Mouse (Mus musculus): ENCODE results near the gene Siglecg.
"Not testable (repeated sequence)": the region's sequence is repeated elsewhere in the genome, so short reads cannot be mapped to it uniquely, and the experiment has no call there.

The Siglecg gene

GRCm38 (mm10) chr7:43408131-43408553 is at the start of gene Siglecg:
TSS of gene Siglecg (plus strand) at chr7:43408204.
- DNase-seq = no peak

DNA sequence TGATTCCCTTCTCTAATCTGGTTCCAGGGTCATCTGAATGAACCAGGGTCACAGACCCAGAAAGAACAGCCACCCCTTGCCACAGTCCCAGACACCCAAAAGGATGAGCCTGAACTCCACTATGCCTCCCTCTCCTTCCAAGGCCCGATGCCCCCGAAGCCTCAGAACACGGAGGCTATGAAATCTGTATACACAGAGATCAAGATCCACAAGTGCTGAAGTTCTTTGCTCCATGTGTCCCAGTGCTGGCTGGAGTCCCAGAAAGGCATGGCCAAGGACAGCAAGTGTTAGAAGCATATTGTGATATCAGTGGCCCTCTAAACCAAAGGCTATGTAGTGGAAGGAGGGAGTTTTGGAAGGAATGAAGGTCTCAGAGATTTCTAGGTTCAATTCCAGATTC is 49.4 kb upstream of the Siglecg start:
- DNase-seq = no peak

GRCm38 (mm10) chr7:43361442-43361841 is 46.6 kb upstream of the Siglecg start:
- no peak for DNase-seq

DNA sequence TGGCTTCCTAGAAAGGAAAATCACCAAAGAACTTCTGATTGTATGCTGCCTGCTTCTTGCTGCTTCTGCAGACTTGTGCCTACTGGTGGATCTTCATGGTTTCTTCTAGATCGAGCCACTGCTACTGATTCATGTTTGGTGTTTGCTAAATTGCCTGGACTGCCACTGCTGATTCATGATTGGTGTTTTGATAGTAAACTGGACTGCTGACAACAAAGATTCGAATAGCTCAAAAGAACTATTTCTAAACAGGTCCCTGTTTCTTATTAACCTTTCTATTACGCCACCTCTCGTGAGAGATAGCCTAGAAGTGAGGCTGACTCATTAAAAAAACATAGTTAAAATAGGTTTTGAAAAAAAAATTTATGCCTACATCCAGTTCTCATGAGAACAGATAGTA is 46.0 kb upstream of the Siglecg start:
- no peak for DNase-seq

GRCm38 (mm10) chr7:43378226-43378625 is 29.8 kb upstream of the Siglecg start:
- DNase-seq = no peak

DNA sequence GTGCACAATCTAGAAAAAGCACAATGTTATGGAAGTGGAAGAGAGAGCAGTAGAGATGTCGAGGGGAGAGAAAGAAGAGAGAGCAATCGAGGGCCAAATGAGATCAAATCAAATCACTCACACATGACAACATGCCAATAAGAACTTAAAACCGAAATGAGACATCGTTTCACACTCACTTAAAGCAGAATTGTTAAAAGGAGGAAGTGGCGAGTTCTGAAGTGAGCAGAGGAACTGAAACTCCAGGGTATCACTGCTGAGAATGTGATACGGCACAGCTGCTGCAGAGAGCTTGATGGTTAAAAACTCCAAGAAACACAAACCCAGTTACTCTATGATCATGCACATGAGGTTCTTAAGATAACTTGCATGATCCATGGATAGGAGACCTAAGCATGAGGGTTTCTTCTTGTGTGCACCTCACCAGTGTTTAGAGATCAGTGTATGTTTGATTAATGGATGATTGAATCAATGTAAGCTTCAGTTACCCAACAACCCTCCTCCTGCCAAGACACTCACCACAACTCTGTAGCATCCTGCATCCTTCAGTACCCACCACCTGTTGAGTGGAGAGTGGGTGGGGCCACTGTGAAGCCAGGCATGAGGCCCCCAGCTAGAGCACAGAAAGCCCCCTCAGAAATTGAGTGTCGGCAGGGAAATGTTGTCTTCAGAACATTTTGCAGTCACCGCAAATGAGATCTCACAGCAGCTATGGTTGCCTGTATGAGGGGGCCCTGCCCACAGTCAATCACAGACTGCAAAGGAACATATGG is 15.5 kb upstream of the Siglecg start:
- DNase-seq = no peak

- DNase-seq = no peak
Measured at GRCm38 (mm10) chr7:43399501-43399900, 8.5 kb upstream of the Siglecg start.

DNA sequence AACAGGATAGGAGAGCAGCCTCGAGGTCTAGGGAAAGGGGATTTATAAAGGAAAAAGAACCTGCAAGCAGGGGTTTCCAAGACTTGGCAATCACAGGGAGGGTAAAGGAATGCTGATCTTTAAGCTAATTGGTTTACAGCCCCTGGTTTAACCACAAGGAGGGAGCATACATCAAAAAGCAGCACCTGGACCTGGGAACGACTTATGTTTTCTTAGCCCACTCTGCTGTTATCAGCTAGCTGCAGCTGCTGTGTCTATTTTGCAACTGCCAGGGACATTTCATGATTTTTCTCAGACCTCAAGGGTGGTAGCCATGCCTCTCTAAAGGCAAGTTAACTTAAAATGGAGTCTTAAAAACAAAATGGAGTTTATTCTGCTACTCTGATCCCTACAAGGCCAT is 5.3 kb upstream of the Siglecg start:
- no peak for DNase-seq

DNA sequence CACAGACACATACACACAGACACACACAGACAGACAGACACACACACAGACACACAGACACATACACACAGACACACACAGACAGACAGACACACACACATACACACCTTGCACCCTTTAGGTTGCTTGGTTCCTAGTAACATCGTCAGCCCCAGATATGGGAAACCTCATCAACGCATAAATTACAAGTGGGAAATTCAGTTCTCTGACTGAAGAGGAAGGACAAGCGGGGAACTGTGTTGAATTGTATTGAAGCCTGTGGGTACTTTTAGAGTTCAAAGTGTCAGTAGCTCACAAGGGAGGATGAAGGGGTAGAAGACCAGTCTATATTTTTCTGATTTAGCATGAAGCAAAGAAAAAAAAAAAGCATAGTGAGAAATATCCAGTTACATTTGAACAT is 431 bp upstream of the Siglecg start:
- no peak for DNase-seq

- no peak for DNase-seq
Measured at GRCm38 (mm10) chr7:43409084-43409483, 1.1 kb downstream of the Siglecg start.

DNA sequence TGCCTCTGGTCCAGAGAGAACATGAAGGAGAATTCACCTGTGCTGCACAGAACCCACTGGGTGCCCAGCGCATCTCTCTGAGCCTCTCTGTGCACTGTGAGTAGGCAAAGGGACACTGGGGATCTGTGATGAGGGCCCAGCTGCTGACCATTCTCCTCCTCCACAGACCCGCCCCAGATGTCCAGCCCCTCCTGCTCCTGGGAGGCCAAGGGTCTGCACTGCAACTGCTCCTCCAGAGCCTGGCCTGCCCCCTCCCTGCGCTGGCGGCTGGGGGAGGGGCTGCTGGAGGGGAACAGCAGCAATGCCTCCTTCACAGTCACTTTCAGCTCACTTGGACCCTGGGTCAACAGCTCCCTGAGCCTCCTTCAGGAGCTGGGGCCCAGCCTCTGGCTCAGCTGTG is 3.7 kb downstream of the Siglecg start:
- not testable (repeated sequence) for DNase-seq

DNA sequence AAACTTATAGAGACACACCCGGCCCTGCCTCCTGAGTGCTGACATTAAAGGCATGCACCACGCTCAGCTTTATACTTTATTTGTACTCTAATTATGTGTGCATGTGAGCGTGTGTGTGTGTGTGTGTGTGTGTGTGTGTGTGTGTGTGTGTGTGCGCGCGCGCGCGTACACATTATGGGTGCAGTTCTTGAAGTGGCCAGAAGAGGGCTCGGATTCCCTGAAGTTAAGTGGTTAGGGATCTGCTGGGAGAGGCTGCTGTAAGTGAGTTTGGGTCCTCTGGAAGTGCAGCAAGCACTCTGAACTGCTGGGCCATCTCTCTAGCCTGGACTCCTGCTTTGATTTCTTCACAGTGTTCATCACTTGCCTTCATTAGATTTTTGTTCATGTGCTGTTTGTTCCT is 9.3 kb downstream of the Siglecg start:
- no peak for DNase-seq

DNA sequence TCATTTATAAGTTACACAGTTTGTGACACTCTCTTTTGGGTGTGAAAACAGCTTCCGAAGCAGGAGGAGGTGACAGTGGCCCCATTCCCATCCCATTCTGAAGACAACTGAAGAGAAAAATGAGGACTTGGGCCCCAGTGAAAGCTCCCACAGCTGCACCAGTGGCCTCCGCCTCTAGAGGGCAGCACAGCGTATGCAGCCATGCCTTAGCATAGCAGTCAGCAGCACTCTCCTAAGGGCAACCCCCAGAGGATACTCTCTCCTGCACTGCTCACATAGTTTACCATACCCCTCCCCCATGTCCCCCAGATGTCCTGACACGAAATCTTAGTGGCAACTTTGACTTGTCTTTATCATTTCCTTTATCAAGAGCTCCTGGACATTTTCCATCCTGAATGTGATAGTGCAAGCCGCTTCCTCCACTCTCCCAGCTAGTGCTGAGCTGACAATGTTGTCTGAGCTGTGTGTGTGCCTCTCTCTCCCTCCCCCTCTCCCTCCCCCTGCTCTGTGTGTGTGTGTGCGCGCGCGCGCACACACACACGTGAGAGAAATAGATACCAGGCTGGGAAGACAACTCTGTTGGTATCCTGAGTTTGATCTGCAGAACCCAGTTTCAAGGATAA is 15.1 kb downstream of the Siglecg start:
- DNase-seq = peak; percentile 78

DNA sequence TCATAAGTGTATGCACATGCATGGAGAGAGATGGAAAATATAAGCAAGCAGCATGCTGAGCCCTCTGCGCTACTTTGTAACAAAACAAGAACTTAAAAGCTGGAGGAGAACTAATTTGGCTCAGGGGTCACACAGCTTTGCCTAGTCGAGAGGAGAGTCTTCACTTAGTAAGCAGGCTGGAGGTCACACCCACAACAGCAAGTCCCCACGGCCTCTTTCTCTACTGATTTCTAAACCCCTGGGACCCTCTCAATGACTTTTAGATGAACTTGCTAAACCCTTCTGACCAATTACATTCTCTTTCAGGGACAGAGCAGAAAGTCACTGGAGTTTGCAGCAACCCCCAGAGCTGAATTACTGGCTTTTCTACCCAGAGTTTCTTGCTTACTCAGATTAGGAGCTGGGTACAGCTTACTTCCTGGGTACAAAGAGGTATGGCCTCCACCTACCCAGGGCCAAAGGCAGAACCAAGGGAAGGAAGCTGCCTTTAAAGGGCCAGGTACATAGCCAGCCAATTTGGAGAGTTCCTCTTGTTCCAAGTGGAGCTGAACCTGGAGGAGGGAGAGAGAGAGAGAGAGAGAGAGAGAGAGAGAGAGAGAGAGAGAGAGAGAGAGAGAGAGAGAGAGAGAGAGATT is 16.1 kb downstream of the Siglecg start:
- DNase-seq = no peak

- no peak for DNase-seq
Measured at GRCm38 (mm10) chr7:43427406-43427805, 19.4 kb downstream of the Siglecg start, which contains the start of gene Lim2. TSS of gene Lim2 (plus strand) at chr7:43427670.

DNA sequence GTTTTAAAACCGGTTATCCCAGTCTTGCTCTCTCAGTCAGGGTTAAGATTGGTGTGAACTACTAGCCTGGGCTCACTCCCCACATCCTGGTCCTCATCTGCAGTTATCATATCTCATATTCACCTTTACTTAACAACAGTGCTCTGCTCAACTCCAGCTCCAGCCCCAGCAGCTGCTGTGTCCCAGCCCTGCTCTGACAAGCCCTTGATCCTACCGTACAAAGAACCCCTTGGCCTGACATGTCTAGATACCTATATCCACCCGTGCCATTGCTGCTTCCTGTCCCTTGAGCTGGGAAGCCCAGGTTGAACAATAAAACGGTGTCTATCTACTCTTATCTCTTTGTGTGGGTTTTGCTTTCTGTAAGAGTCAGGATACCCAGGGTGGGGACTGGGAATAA is 21.5 kb downstream of the Siglecg start:
- DNase-seq = no peak

- DNase-seq = no peak
Measured at GRCm38 (mm10) chr7:43432891-43433290, 24.9 kb downstream of the Siglecg start.

GRCm38 (mm10) chr7:43434676-43435075 is 26.7 kb downstream of the Siglecg start:
- no peak for DNase-seq

- no peak for DNase-seq
Measured at GRCm38 (mm10) chr7:43436341-43437255, 28.6 kb downstream of the Siglecg start, which contains the start of gene Nkg7. TSS of gene Nkg7 (plus strand) at chr7:43437073.

GRCm38 (mm10) chr7:43438611-43439010 is 30.6 kb downstream of the Siglecg start:
- no peak for DNase-seq

GRCm38 (mm10) chr7:43440482-43440881 is 32.5 kb downstream of the Siglecg start, which contains the start of gene Cldnd2:
TSS of gene Cldnd2 (plus strand) at chr7:43440782.
- DNase-seq = no peak

DNA sequence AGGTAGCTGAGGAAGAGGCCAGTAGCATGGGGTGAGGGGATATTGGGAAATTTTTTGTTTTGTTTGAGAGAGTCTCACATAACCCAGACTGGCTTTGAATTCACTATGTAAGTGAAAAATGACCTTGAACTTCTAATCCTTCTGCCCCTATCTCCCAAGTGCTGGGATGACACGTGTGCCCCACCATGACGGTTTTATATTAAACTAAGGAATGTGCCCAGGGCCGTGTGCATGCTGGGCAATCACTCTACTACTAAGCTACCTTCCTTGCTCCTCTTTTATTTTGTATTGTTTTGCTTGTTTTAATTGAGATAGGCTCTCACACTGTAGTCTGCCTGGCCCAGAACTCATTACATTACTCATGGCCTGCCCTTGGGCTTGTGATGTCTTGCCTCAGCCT is 33.1 kb downstream of the Siglecg start:
- DNase-seq = no peak

GRCm38 (mm10) chr7:43442684-43443083 is 34.7 kb downstream of the Siglecg start:
- no peak for DNase-seq

All from right cerebral cortex, postnatal 25 days (tissue).